Mouse (Mus musculus) ES-Bruce4 (cell line): Measurements from ENCODE around the gene Bach1.

ENCODE experiments used
- CTCF ChIP-seq: IDR thresholded peaks from one replicate; pipeline ENCODE4 v1.8.1; 2011; ENCODE audit warnings: low read depth, low read length
- POLR2A ChIP-seq: IDR thresholded peaks from one replicate; pipeline ENCODE4 v1.8.1; 2011; ENCODE audit warnings: low read length; ENCODE audit not compliant: insufficient read depth

- TF ChIP-seq CTCF, result no peak
- no peak for TF ChIP-seq POLR2A
These were observed 8.6 kb downstream of the Bach1 start for GRCm38 (mm10) chr16:87707335-87707734.
